Mouse (Mus musculus): Measurements from ENCODE around the gene Gm5414. TPM values are rescaled to one million over a fixed set of nuclear protein-coding genes. Genes with fewer than 3 reads are reported as not detected.

Gm5414 gene
- total RNA-seq (2022), result not detected

DNA sequence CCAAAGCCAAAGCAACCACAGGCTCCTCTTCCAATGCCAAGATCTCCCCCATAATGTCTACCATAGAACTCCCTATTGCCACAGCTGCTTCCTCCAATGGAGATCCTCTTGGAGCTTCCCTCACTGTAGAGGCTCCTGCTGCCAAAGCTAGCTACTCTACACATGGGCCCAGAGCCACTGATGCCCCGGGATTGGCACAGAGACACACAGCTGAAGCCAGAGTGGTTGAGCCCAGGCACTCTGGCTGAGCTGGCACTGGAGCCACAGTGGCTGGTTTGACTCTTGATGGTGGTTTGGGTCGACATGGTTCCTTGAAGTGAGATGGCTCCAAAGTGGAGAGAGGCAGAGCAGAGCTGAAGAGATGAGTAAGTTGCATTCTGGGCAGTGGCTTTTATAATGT, at the start of gene Gm5414:
Gene Gm5414 (minus strand): TSS at position 305 of the 400 bp plus-strand sequence.
- DNase-seq (ENCODE audit: low spot score in 2 of 2), result no peak

DNA sequence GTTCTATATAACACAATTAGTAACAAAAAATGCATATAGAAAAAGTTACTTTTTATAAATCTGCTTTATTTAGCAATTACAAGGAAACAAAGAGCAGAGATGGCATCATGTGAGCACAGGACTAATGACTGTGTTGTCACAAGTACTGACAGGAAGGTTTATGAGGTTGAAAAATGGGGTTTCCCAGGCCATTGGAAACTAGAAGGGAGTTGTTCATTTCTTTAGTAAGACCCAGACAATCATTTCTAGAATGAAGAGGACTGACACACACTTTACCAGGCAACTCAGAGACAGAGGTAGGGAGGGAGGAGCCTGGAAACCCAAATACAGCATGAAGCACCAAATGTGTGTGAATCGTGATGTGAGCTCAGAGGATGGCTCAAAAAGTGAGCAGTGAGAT, 48.0 kb upstream of the Gm5414 start:
- no peak for DNase-seq (ENCODE audit: low spot score in 2 of 2)

GRCm38 (mm10) chr15:101652736-101653265, 24.8 kb upstream of the Gm5414 start:
- DNase-seq (ENCODE audit: low spot score in 2 of 2), result no peak

GRCm38 (mm10) chr15:101647280-101647679, 19.3 kb upstream of the Gm5414 start, which contains the start of gene Gm5478:
TSS of gene Gm5478 (minus strand) at chr15:101647380.
- DNase-seq (ENCODE audit: low spot score in 2 of 2), result no peak

DNA sequence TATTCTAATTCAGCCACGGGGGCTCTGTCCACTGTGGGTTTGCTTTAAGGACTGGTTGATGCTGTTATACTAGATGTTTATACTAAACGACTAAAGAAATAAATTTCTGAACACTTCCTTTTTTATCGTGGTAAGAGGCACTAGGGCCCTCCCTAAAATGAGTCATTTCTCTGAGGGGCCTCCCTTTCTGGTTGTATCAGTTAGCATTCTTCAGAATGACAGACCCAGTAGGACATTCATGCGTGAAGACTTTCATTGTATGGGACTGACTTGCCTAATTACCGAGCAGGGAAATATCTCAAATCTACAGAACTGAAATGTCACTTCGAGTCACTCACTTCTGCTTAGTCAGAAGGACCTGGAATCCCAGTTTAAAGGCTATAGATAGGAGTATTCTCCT, 28.9 kb downstream of the Gm5414 start:
- no peak for DNase-seq (ENCODE audit: low spot score in 2 of 2)

DNA sequence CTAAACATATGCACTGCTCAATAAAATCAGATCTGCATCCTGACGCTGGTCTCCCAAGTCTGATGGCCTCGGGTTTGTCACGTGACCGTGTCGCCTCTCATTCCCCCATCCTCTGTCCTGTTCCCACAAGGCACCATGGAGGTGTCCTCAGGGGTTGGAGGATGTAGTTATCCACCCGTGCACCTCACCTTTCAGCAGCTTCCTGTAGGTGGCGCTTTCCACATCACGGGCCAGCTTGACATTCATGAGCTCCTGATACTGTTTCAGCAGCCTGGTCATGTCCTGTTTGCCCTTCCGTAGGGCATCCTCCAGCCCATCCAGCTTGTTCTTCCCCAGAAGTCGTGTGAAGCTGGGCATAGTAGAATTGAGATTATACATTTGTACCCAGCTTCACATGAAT, 39.8 kb downstream of the Gm5414 start:
- no peak for DNase-seq (ENCODE audit: low spot score in 2 of 2)

DNA sequence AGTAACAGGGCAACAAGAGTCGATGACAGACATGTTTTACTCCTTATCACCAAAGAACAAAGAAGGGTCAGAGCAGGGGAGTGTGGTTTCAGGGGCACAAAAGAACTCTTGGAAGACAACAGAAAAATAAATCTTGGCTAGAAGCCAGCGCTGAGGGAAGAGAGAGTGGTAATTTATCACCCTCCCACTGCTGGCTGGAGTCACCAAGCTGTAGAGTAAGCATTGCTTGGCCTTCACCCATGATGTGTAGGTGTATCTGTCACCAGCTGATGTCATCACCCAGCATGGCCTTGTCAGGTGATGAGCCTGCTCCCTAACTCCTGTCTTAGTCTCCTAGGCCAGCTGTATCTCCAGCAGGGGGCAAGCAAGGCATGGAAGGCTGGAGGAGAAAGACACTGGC, 43.5 kb downstream of the Gm5414 start:
- DNase-seq (ENCODE audit: low spot score in 2 of 2), result no peak

DNA sequence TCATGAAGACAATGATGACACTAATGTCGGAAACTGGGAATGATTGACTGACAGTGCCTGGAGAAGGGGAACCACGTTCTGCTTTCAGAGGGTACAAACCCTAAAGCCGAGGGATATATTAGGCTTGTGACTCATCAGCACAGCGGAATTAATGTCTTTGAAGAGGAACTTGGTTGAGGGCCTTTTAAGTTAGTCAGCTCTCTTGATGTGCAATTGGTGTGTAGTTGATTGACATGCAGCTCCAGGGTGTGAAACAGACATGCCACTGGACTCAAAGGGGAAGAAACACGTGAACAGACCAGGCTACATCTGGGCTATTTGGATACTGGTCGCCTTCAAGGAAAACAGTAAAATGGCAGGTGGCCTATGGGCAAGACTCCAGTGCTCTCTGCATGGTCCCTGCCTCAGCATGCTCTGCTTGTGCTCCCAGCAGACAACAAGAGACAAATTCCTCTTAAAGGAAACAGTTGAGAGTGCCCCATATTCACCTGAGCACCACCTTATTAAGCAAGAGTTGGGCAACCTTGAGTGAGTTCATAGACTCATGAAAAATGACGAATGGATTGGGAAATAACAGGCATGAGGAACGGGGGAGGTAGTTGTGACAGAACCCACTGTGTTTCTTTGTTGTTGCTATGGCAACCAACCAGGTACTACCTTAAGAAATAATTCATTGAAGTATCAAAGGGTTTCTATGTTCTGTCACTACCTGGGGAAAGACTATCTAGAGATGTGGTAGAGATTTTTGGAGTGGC, 44.6 kb downstream of the Gm5414 start:
- no peak for DNase-seq (ENCODE audit: low spot score in 2 of 2)

GRCm38 (mm10) chr15:101581701-101582100, 46.3 kb downstream of the Gm5414 start:
- no peak for DNase-seq (ENCODE audit: low spot score in 2 of 2)

DNA sequence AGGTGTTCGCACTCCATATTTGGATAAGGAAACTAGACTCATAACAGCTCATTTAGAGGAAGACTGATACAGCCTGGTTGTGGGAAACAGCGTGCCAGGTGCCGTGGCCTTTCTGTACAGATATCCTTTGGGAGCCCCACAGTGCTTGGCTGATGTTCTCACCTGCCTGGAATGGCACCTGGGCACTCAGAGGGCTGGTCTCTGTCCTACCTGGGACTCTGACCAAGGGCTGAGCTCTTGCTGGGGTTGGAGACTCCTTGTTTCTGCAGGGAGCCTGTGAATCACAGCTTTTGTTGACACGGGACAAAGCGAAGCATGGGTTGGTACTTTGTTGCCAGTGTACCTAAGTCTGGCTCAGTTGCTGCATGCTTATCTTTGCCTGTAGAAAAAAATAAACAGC, 52.5 kb downstream of the Gm5414 start:
- DNase-seq (ENCODE audit: low spot score in 2 of 2), result no peak

Small RNA genes lying within 50 kb of the gene (microRNA-seq; reads per million reads assigned to microRNA genes)
- gene Gm44383 (not detected), gene Gm44479 (not detected)

Other genes starting within 250 kb of the Gm5414 start
- not detected for gene Krt7, start 217.1 kb downstream of the Gm5414 start, total RNA-seq (2022)
- gene Krt87, start 189.4 kb downstream of the Gm5414 start, total RNA-seq (2022), result not detected
- gene Krt88, start 180.4 kb downstream of the Gm5414 start, total RNA-seq (2022), result not detected
- not detected for gene Krt81, start 164.4 kb downstream of the Gm5414 start, total RNA-seq (2022)
- not detected for gene Krt86, start 154.7 kb downstream of the Gm5414 start, total RNA-seq (2022)
- not detected for gene Krt83, start 136.7 kb downstream of the Gm5414 start, total RNA-seq (2022)
- not detected for gene Gm49425, start 110.9 kb downstream of the Gm5414 start, total RNA-seq (2022)
- gene Krt84, start 95.4 kb downstream of the Gm5414 start, total RNA-seq (2022), result not detected
- gene Krt82, start 77.5 kb downstream of the Gm5414 start, total RNA-seq (2022), result not detected
- gene Krt90, start 65.2 kb downstream of the Gm5414 start, total RNA-seq (2022), result not detected
- gene Krt75, start 54.3 kb downstream of the Gm5414 start, total RNA-seq (2022), result not detected
- gene Gm5478, start 19.2 kb upstream of the Gm5414 start, total RNA-seq (2022), result not detected
- not detected for gene Krt6b, start 52.1 kb upstream of the Gm5414 start, total RNA-seq (2022)
- not detected for gene Krt6a, start 66.1 kb upstream of the Gm5414 start, total RNA-seq (2022)
- not detected for gene Krt5, start 84.7 kb upstream of the Gm5414 start, total RNA-seq (2022)
- not detected for gene Krt71, start 114.9 kb upstream of the Gm5414 start, total RNA-seq (2022)
- gene Krt72, start 158.3 kb upstream of the Gm5414 start, total RNA-seq (2022), result not detected
- not detected for gene Krt73, start 174.2 kb upstream of the Gm5414 start, total RNA-seq (2022)
- gene Krt2, start 190.0 kb upstream of the Gm5414 start, total RNA-seq (2022), result not detected
- not detected for gene Krt1, start 222.6 kb upstream of the Gm5414 start, total RNA-seq (2022)
- gene Krt77, start 241.5 kb upstream of the Gm5414 start, total RNA-seq (2022), result not detected